Mouse (Mus musculus) MEL (cell line): ENCODE data around the gene Kcnh6.
A peak's percentile ranks its signal among the peaks of the same experiment; 100 is the strongest.

Experiments used
- CHD1 ChIP-seq: IDR thresholded peaks from 2 replicates; pipeline ENCODE4 v1.6.1; 2012; ENCODE audit warnings: low read depth, mild to moderate bottlenecking, inconsistent platforms, low read length, improper control_type of control experiment
- CTCF ChIP-seq, 3 experiments: IDR thresholded peaks in 2 of 3; conservative IDR thresholded peaks in 1 of 3; 2 replicates each; pipeline ENCODE4 v1.5.1; 2011 to 2012; ENCODE audit warnings: low read length in 3 of 3, low read depth in 2 of 3, mild to moderate bottlenecking in 2 of 3, improper control_type of control experiment in 1 of 3, inconsistent platforms in 1 of 3, mixed read lengths in 1 of 3, moderate library complexity in 1 of 3; ENCODE audit not compliant: control insufficient read depth in 1 of 3, insufficient read depth in 1 of 3, poor library complexity in 1 of 3, severe bottlenecking in 1 of 3
- EP300 ChIP-seq, 2 experiments: IDR thresholded peaks; 2 replicates each; pipeline ENCODE4 v1.6.1; 2011; ENCODE audit warnings: improper control_type of control experiment in 2 of 2, low read length in 2 of 2, low read depth in 1 of 2, mild to moderate bottlenecking in 1 of 2
- GATA1 ChIP-seq: IDR thresholded peaks from 2 replicates; pipeline ENCODE4 v1.6.1; 2011; ENCODE audit warnings: low read depth, low read length, improper control_type of control experiment
- HCFC1 ChIP-seq: IDR thresholded peaks from 2 replicates; pipeline ENCODE4 v1.6.1; 2012; ENCODE audit warnings: low read depth, mild to moderate bottlenecking, inconsistent platforms, low read length, improper control_type of control experiment, moderate library complexity
- KAT2A ChIP-seq: conservative IDR thresholded peaks from 2 replicates; pipeline ENCODE4 v1.6.1; 2012; ENCODE audit warnings: low read depth, low read length, improper control_type of control experiment, inconsistent platforms
- MAX ChIP-seq: IDR thresholded peaks from 2 replicates; pipeline ENCODE4 v1.6.1; 2011; ENCODE audit warnings: low read length, improper control_type of control experiment
- MAZ ChIP-seq: IDR thresholded peaks from 2 replicates; pipeline ENCODE4 v1.6.1; 2012; ENCODE audit warnings: low read depth, mild to moderate bottlenecking, inconsistent platforms, low read length, improper control_type of control experiment
- POLR2A ChIP-seq, 2 experiments: IDR thresholded peaks; 2 replicates each; pipeline ENCODE4 v1.6.1; 2011 to 2012; ENCODE audit warnings: low read length in 2 of 2, mild to moderate bottlenecking in 2 of 2, control low read depth in 1 of 2, improper control_type of control experiment in 1 of 2, low read depth in 1 of 2, moderate library complexity in 1 of 2; ENCODE audit not compliant: control insufficient read depth in 1 of 2, insufficient read depth in 1 of 2, poor library complexity in 1 of 2
- POLR2AphosphoS2 ChIP-seq: IDR thresholded peaks from 2 replicates; pipeline ENCODE4 v1.6.1; 2011; ENCODE audit warnings: low read length, improper control_type of control experiment
- ZC3H11A ChIP-seq: IDR thresholded peaks from 2 replicates; pipeline ENCODE4 v1.6.1; 2012; ENCODE audit warnings: low read depth, mild to moderate bottlenecking, inconsistent platforms, low read length, improper control_type of control experiment

DNA sequence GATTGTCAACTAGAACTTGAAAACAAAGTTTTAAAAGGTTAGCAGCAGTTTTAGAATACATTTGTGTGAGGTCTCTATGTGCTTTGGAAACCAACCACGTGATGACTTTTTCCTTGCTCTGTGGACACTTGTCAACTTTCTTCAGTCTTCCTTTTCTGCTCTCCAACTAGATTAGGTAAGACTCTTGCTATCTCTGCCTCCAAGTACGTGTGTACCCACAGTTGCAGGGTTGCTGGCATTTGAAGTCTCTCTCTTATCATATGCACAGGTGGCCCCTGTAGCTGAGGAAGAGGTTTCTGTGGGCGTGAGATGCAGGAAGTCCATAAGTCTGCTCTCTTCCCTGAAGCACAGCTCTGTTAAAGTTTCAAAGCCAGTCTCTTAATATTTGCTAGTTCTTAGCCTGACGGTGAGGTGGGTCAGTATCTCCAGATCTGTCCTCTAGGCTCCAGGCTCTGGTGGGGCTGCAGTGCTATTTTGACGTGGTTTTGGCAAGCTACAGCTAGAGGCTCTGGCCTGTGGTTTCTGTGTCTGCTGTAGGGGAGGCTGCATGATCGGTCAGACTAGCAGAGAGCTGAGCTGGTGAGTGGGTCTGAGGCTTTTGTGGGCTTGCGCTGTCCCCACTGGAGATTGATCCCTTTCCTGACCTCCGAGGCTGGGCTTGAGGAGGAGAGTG is 49.0 kb downstream of the Kcnh6 start:
- peak in 1 of 2 experiments; percentile 43; a peak in 2 of 4 replicates for TF ChIP-seq POLR2A (IDR thresholded peaks at IDR 0.05; ENCODE audit: control insufficient read depth in 1 of 2, insufficient read depth in 1 of 2, low read depth in 1 of 2, low read length in 2 of 2, poor library complexity in 1 of 2)
- 0 out of 2 replicates have a peak, but pooled peaks have one; percentile 11 for TF ChIP-seq ZC3H11A
- TF ChIP-seq MAZ, result no peak
- TF ChIP-seq EP300 (IDR thresholded peaks at IDR 0.05; ENCODE audit: low read depth in 1 of 2, low read length in 2 of 2), result peak; percentile 97 to 98
- no peak for TF ChIP-seq CTCF (IDR thresholded peaks at IDR 0.05 in 2 of 3, conservative IDR thresholded peaks at IDR 0.05 in 1 of 3; ENCODE audit: control insufficient read depth in 1 of 3, insufficient read depth in 1 of 3, low read depth in 2 of 3, low read length in 3 of 3, poor library complexity in 1 of 3, severe bottlenecking in 1 of 3)
- TF ChIP-seq MAX, result peak; percentile 93
- no peak; the same call in 1 of the 2 replicates for TF ChIP-seq CHD1
- TF ChIP-seq GATA1, result peak; percentile 97
- TF ChIP-seq POLR2AphosphoS2, result peak; percentile 68
- TF ChIP-seq KAT2A, result no peak
- TF ChIP-seq HCFC1, result peak; percentile 39; the same call in 1 of the 2 replicates
